Mouse (Mus musculus): ENCODE measurements around the gene Kif5a. TPM values are rescaled to one million over a fixed set of nuclear protein-coding genes. Genes with fewer than 3 reads are reported as not detected.

The Kif5a gene
- total RNA-seq, 2 experiments from 2014 or later, result under 0.01 TPM; not detected in 1

GRCm38 (mm10) chr10:127183759-127184158 lies 79.4 kb downstream of the Kif5a start:
- no peak for ATAC-seq (replicated peaks; ENCODE audit: low FRiP score, poor library complexity, severe bottlenecking)

GRCm38 (mm10) chr10:127182624-127183023 lies 80.5 kb downstream of the Kif5a start:
- ATAC-seq (replicated peaks; ENCODE audit: low FRiP score, poor library complexity, severe bottlenecking), result no peak

DNA sequence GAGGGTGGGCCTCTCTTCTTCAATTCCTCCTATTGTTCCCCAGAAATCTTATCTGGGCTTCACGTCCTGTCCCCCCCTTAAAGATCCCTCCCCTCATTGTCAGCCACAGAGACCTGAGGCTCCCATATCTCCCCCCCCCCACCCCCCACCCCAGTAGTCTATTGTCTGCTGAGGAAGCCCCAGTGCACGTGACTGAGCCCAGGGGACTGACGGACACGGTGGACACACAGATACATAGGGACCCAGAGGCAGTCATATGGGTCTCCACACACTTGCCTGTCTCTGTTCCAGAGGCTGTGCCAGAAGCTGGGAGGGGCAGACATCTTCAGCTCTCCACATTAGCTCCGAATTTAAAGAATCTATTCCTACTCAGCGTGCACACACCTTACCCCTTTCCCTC lies 81.6 kb downstream of the Kif5a start:
- ATAC-seq (replicated peaks; ENCODE audit: low FRiP score, poor library complexity, severe bottlenecking), result no peak

DNA sequence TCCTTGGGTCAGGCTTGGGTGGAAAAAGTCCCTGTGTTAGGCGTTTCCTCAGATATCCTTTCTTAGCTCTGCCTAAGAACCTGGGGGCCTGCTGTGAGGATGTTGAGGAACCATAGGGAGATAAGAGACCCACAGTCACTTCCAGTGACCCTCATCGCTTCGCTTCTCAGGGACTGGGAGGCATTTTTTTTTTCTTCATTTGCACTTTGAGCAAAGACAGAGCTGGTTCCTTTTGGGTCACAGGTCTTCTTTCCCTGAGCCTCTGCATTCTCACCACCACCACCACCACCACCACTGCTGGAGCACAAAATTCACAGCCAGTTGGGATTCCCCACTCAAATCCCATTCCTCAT lies 82.5 kb downstream of the Kif5a start:
- ATAC-seq (replicated peaks; ENCODE audit: low FRiP score, poor library complexity, severe bottlenecking), result no peak

- ATAC-seq (replicated peaks; ENCODE audit: low FRiP score, poor library complexity, severe bottlenecking), result no peak
Measured at GRCm38 (mm10) chr10:127179871-127180694, 83.1 kb downstream of the Kif5a start, which contains the start of gene Slc26a10. Slc26a10 (minus strand) TSS chr10:127180645.

GRCm38 (mm10) chr10:127178286-127179027 lies 84.7 kb downstream of the Kif5a start:
- ATAC-seq (replicated peaks; ENCODE audit: low FRiP score, poor library complexity, severe bottlenecking), result no peak

GRCm38 (mm10) chr10:127177719-127178118 lies 85.4 kb downstream of the Kif5a start:
- peak; percentile 78 for ATAC-seq (replicated peaks; ENCODE audit: low FRiP score, poor library complexity, severe bottlenecking)

GRCm38 (mm10) chr10:127177235-127177634 lies 85.9 kb downstream of the Kif5a start:
- peak; percentile 7; the same call in 1 of the 2 replicates for ATAC-seq (replicated peaks; ENCODE audit: low FRiP score, poor library complexity, severe bottlenecking)

DNA sequence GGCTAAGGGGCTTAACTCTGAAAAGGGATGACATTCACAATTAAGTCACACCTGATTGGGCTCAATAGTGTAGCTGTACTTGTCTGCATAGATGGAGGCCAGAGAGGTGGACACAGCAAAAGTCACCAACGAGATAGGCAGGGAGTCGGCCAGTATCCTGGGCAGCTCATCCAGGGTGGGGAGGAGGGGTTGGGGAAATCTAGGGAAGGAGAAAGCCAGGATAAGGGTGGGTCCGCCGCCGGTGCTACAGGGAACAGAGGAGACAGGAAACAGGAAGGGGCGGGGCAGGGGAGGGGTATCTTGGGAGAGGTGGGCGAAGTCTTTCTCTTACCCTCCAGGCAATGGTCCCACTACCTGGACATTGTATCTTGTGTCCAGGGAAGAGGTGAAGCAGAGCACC lies 86.4 kb downstream of the Kif5a start:
- ATAC-seq (replicated peaks; ENCODE audit: low FRiP score, poor library complexity, severe bottlenecking), result no peak

GRCm38 (mm10) chr10:127176228-127176627 lies 86.9 kb downstream of the Kif5a start:
- no peak for ATAC-seq (replicated peaks; ENCODE audit: low FRiP score, poor library complexity, severe bottlenecking)

Other genes starting within 250 kb of the Kif5a start
- gene Tsfm, start 232.5 kb downstream of the Kif5a start, total RNA-seq (2015; ENCODE audit: low replicate concordance), result 5.0 and 5.8 TPM in 2 replicates
- 2.9 and 5.9 TPM in 2 replicates for gene Tsfm, start 232.5 kb downstream of the Kif5a start, total RNA-seq (2017; ENCODE audit: low replicate concordance)
- 2.9 and 12.5 TPM in 2 replicates for gene Mettl1, start 221.9 kb downstream of the Kif5a start, total RNA-seq (2015; ENCODE audit: low replicate concordance)
- gene Mettl1, start 221.9 kb downstream of the Kif5a start, total RNA-seq (2017; ENCODE audit: low replicate concordance), result 0.42 and 2.0 TPM in 2 replicates
- not detected in 2 replicates for gene Eef1akmt3, start 221.8 kb downstream of the Kif5a start, total RNA-seq (2015; ENCODE audit: low replicate concordance)
- not detected in 2 replicates for gene Eef1akmt3, start 221.8 kb downstream of the Kif5a start, total RNA-seq (2017; ENCODE audit: low replicate concordance)
- gene Cyp27b1, start 215.1 kb downstream of the Kif5a start, total RNA-seq (2015; ENCODE audit: low replicate concordance), result not detected in 2 replicates
- gene Cyp27b1, start 215.1 kb downstream of the Kif5a start, total RNA-seq (2017; ENCODE audit: low replicate concordance), result not detected in 2 replicates
- not detected in 2 replicates for gene March9, start 203.2 kb downstream of the Kif5a start, total RNA-seq (2015; ENCODE audit: low replicate concordance)
- not detected in 2 replicates for gene March9, start 203.2 kb downstream of the Kif5a start, total RNA-seq (2017; ENCODE audit: low replicate concordance)
- gene Cdk4, start 199.8 kb downstream of the Kif5a start, total RNA-seq (2015; ENCODE audit: low replicate concordance), result 83.0 and 90.1 TPM in 2 replicates
- gene Cdk4, start 199.8 kb downstream of the Kif5a start, total RNA-seq (2017; ENCODE audit: low replicate concordance), result 43.8 and 71.5 TPM in 2 replicates
- 25.3 and 30.4 TPM in 2 replicates for gene Tspan31, start 193.1 kb downstream of the Kif5a start, total RNA-seq (2015; ENCODE audit: low replicate concordance)
- gene Tspan31, start 193.1 kb downstream of the Kif5a start, total RNA-seq (2017; ENCODE audit: low replicate concordance), result 8.6 and 19.0 TPM in 2 replicates
- gene Agap2, start 188.1 kb downstream of the Kif5a start, total RNA-seq (2015; ENCODE audit: low replicate concordance), result 1.9 and 6.5 TPM in 2 replicates
- gene Agap2, start 188.1 kb downstream of the Kif5a start, total RNA-seq (2017; ENCODE audit: low replicate concordance), result 2.0 and 4.0 TPM in 2 replicates
- 15.0 and 17.1 TPM in 2 replicates for gene Os9, start 142.2 kb downstream of the Kif5a start, total RNA-seq (2015; ENCODE audit: low replicate concordance)
- gene Os9, start 142.2 kb downstream of the Kif5a start, total RNA-seq (2017; ENCODE audit: low replicate concordance), result 59.5 and 60.7 TPM in 2 replicates
- gene B4galnt1, start 98.1 kb downstream of the Kif5a start, total RNA-seq (2015; ENCODE audit: low replicate concordance), result 33.0 and 34.3 TPM in 2 replicates
- 8.1 and 17.6 TPM in 2 replicates for gene B4galnt1, start 98.1 kb downstream of the Kif5a start, total RNA-seq (2017; ENCODE audit: low replicate concordance)
- gene Slc26a10, start 82.7 kb downstream of the Kif5a start, total RNA-seq (2015; ENCODE audit: low replicate concordance), result not detected in 2 replicates
- 0.28 TPM in 1 of 2 replicates, not detected in the other for gene Slc26a10, start 82.7 kb downstream of the Kif5a start, total RNA-seq (2017; ENCODE audit: low replicate concordance)
- 0.84 and 1.7 TPM in 2 replicates for gene Arhgef25, start 73.3 kb downstream of the Kif5a start, total RNA-seq (2015; ENCODE audit: low replicate concordance)
- 2.2 and 2.7 TPM in 2 replicates for gene Arhgef25, start 73.3 kb downstream of the Kif5a start, total RNA-seq (2017; ENCODE audit: low replicate concordance)
- 10.4 and 18.0 TPM in 2 replicates for gene Dtx3, start 67.6 kb downstream of the Kif5a start, total RNA-seq (2015; ENCODE audit: low replicate concordance)
- gene Dtx3, start 67.6 kb downstream of the Kif5a start, total RNA-seq (2017; ENCODE audit: low replicate concordance), result 8.4 and 9.4 TPM in 2 replicates
- 11.3 and 13.3 TPM in 2 replicates for gene Pip4k2c, start 51.8 kb downstream of the Kif5a start, total RNA-seq (2015; ENCODE audit: low replicate concordance)
- gene Pip4k2c, start 51.8 kb downstream of the Kif5a start, total RNA-seq (2017; ENCODE audit: low replicate concordance), result 19.6 and 25.6 TPM in 2 replicates
- 32.5 and 59.1 TPM in 2 replicates for gene Dctn2, start 3.0 kb upstream of the Kif5a start, total RNA-seq (2015; ENCODE audit: low replicate concordance)
- 73.0 and 77.9 TPM in 2 replicates for gene Dctn2, start 3.0 kb upstream of the Kif5a start, total RNA-seq (2017; ENCODE audit: low replicate concordance)
- 22.4 and 33.0 TPM in 2 replicates for gene Mbd6, start 25.7 kb upstream of the Kif5a start, total RNA-seq (2015; ENCODE audit: low replicate concordance)
- gene Mbd6, start 25.7 kb upstream of the Kif5a start, total RNA-seq (2017; ENCODE audit: low replicate concordance), result 6.1 and 7.1 TPM in 2 replicates
- gene Mars, start 48.4 kb upstream of the Kif5a start, total RNA-seq (2015; ENCODE audit: low replicate concordance), result 35.1 and 38.8 TPM in 2 replicates
- 43.5 and 45.6 TPM in 2 replicates for gene Mars, start 48.4 kb upstream of the Kif5a start, total RNA-seq (2017; ENCODE audit: low replicate concordance)
- 19.9 and 21.1 TPM in 2 replicates for gene Arhgap9, start 58.6 kb upstream of the Kif5a start, total RNA-seq (2015; ENCODE audit: low replicate concordance)
- 14.6 and 18.7 TPM in 2 replicates for gene Arhgap9, start 58.6 kb upstream of the Kif5a start, total RNA-seq (2017; ENCODE audit: low replicate concordance)
- not detected in 2 replicates for gene Gli1, start 78.6 kb upstream of the Kif5a start, total RNA-seq (2015; ENCODE audit: low replicate concordance)
- not detected in 2 replicates for gene Gli1, start 78.6 kb upstream of the Kif5a start, total RNA-seq (2017; ENCODE audit: low replicate concordance)
- gene Inhbe, start 91.1 kb upstream of the Kif5a start, total RNA-seq (2015; ENCODE audit: low replicate concordance), result not detected in 2 replicates
- not detected in 2 replicates for gene Inhbe, start 91.1 kb upstream of the Kif5a start, total RNA-seq (2017; ENCODE audit: low replicate concordance)
- gene Inhbc, start 107.1 kb upstream of the Kif5a start, total RNA-seq (2015; ENCODE audit: low replicate concordance), result not detected in 2 replicates
- not detected in 2 replicates for gene Inhbc, start 107.1 kb upstream of the Kif5a start, total RNA-seq (2017; ENCODE audit: low replicate concordance)
- 25.7 and 34.9 TPM in 2 replicates for gene R3hdm2, start 117.0 kb upstream of the Kif5a start, total RNA-seq (2015; ENCODE audit: low replicate concordance)
- 17.7 and 18.3 TPM in 2 replicates for gene R3hdm2, start 117.0 kb upstream of the Kif5a start, total RNA-seq (2017; ENCODE audit: low replicate concordance)
- not detected in 2 replicates for gene Stac3, start 238.3 kb upstream of the Kif5a start, total RNA-seq (2015; ENCODE audit: low replicate concordance)
- not detected in 2 replicates for gene Stac3, start 238.3 kb upstream of the Kif5a start, total RNA-seq (2017; ENCODE audit: low replicate concordance)

All from erythroblast, adult 5-6 weeks (primary cell).